8 mouse cellular contexts compared by ENCODE assay signal in the genomic region with DNA sequence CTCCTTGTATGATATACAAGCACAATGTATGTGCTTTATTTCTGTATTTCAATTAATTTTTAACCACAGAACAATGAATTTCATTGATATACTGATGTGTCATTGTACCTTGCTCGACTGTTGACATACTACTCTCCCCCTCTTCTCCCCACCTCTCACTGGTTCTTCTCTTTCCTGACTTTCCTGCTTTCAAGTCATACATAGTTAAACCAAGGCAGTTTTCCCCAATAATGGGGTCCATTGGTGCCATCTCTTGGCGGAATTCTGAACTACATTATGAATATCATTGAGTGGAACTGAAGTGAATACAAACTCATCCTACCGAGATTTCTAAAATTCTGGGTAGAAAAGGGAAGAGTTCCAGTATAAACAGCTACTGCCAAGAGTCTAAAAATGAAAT. TPM values are rescaled to one million over a fixed set of nuclear protein-coding genes. Genes with fewer than 3 reads are reported as not detected.
A peak's percentile ranks its signal among the peaks of the same experiment; 100 is the strongest.
DNase-seq lines count a peak whose midpoint lies in the region; ATAC-seq and TF ChIP-seq lines count a peak whose summit lies in the region.

No protein-coding gene starts in this region.

- WGBS in hindbrain, embryonic 11.5 days, result 15% methylated on average over 3 of the region's 3 CpGs
- 22% methylated on average over 3 of the region's 3 CpGs for WGBS in hindbrain, embryonic 10.5 days

- no peak overlapping the region for H3K4me3 ChIP-seq in hindbrain, embryonic 11.5 days (ENCODE audit: low read depth, low read length)
- H3K4me3 ChIP-seq in hindbrain, embryonic 10.5 days, result no peak overlapping the region
- H3K4me3 ChIP-seq in cortical plate, adult 2 months (ENCODE audit: insufficient read depth, low read length), result no peak overlapping the region

- no peak overlapping the region for H3K4me2 ChIP-seq in hindbrain, embryonic 11.5 days (replicated peaks; ENCODE audit: low read depth, low read length)

- peak; percentile 68 for DNase-seq in hindbrain, embryonic 11.5 days (ENCODE audit: low spot score)
- DNase-seq in hindbrain, embryonic 10.5 days (ENCODE audit: low spot score), result no peak
- peak; percentile 6 for DNase-seq in urinary bladder, postnatal 14 days (ENCODE audit: low spot score)
- no peak for DNase-seq in urinary bladder, postnatal 36 days (ENCODE audit: low spot score in 2 of 2)
- DNase-seq in layer of hippocampus, adult 18-20 months (ENCODE audit: low spot score in 2 of 2), result peak; percentile 16 to 78
- peak; percentile 17 for DNase-seq in retina, postnatal 7 days (ENCODE audit: low read depth, low spot score)
- DNase-seq in right cerebral cortex, postnatal 4 days, result no peak

- TF ChIP-seq POLR2A in cortical plate, adult 2 months (IDR thresholded peaks at IDR 0.05; ENCODE audit: extremely low read depth, insufficient read depth, low read length), result no peak

- no peaks in the 10 kb centered on the region for H3K9me3 ChIP-seq in hindbrain, embryonic 11.5 days (ENCODE audit: control insufficient read depth, low read length)
- H3K9me3 ChIP-seq in hindbrain, embryonic 10.5 days, result no peaks in the 10 kb centered on the region

- no peak overlapping the region for H3K27ac ChIP-seq in hindbrain, embryonic 11.5 days (ENCODE audit: low read depth, low read length)
- no peak overlapping the region for H3K27ac ChIP-seq in hindbrain, embryonic 10.5 days
- H3K27ac ChIP-seq in cortical plate, adult 2 months (ENCODE audit: insufficient read depth, low read length), result no peak overlapping the region

- H3K9ac ChIP-seq in hindbrain, embryonic 11.5 days (ENCODE audit: low read depth, low read length), result no peak overlapping the region

- no peaks in the 10 kb centered on the region for H3K4me1 ChIP-seq in hindbrain, embryonic 11.5 days (replicated peaks; ENCODE audit: control insufficient read depth, insufficient read depth, low read length)
- 0 out of 2 replicates have a peak, but pooled peaks cover 6% of the 10 kb centered on the region for H3K4me1 ChIP-seq in hindbrain, embryonic 10.5 days (replicated peaks)
- H3K4me1 ChIP-seq in cortical plate, adult 2 months (ENCODE audit: control insufficient read depth, insufficient read depth, low read length), result no peaks in the 10 kb centered on the region

- H3K36me3 ChIP-seq in hindbrain, embryonic 11.5 days (ENCODE audit: control insufficient read depth, insufficient read depth, low read length), result no peaks in the 10 kb centered on the region
- H3K36me3 ChIP-seq in hindbrain, embryonic 10.5 days, result no peaks in the 10 kb centered on the region

- 0 out of 2 replicates have a peak, but pooled peaks have one; percentile 54 for ATAC-seq in hindbrain, embryonic 11.5 days (ENCODE audit: low FRiP score)

- TF ChIP-seq CTCF in cortical plate, adult 2 months (IDR thresholded peaks at IDR 0.05; ENCODE audit: extremely low read depth, insufficient read depth, low read length), result peak; percentile 19; the same call in 1 of the 2 replicates

- H3K27me3 ChIP-seq in hindbrain, embryonic 11.5 days (ENCODE audit: control insufficient read depth, insufficient read depth, low read length), result 0 out of 2 replicates have a peak, but pooled peaks cover 2% of the 10 kb centered on the region
- no peaks in the 10 kb centered on the region for H3K27me3 ChIP-seq in hindbrain, embryonic 10.5 days (ENCODE audit: insufficient read depth, poor library complexity, severe bottlenecking)

RNA-seq across cellular contexts. Expression of a gene that starts 30.0 kb away (rescaled TPM):
- 125 and 140 TPM in 2 replicates for polyA plus RNA-seq in hindbrain, embryonic 11.5 days (2014; fragmentation: Nextera tagmentation; extraction: Ambion mirVana)
- 89.6 and 92.7 TPM in 2 replicates for polyA plus RNA-seq in hindbrain, embryonic 10.5 days (2016; fragmentation: Nextera tagmentation; extraction: Ambion mirVana)
- 79.4 and 82.0 TPM in 2 replicates for polyA plus RNA-seq in cortical plate, adult 2 months (2012; rRNA removed)
- 10 to 100 TPM; 53.9 to 72.7 TPM for total RNA-seq in layer of hippocampus, adult 18-20 months (2021)

Comparison
In these comparisons a context has a peak if more than half of its experiments do, and no peak if none do; other contexts are left out.
1. DNase-seq: peak in hindbrain, embryonic 11.5 days (single experiment), urinary bladder, postnatal 14 days (single experiment), layer of hippocampus, adult 18-20 months (2 of 2) and retina, postnatal 7 days (single experiment); none in hindbrain, embryonic 10.5 days (single experiment), urinary bladder, postnatal 36 days (0 of 2) and right cerebral cortex, postnatal 4 days (single experiment).